Mouse (Mus musculus) small intestine, adult 2 months (tissue): ENCODE data around the gene Ccdc194.

Experiments used
- CTCF ChIP-seq: fragments of 200-500 bp; IDR thresholded peaks from 2 replicates; pipeline ENCODE4 v1.5.1; 2012; ENCODE audit warnings: low read depth, mild to moderate bottlenecking, control low read depth, inconsistent platforms, low read length, moderate library complexity, mixed read lengths; ENCODE audit not compliant: insufficient replicate concordance, insufficient read length; ENCODE audit errors: extremely low read depth
- POLR2A ChIP-seq: fragments of 200-500 bp; IDR thresholded peaks from 2 replicates; pipeline ENCODE4 v1.6.1; 2012; ENCODE audit warnings: low read depth, mild to moderate bottlenecking, control low read depth, inconsistent platforms, low read length, moderate library complexity

DNA sequence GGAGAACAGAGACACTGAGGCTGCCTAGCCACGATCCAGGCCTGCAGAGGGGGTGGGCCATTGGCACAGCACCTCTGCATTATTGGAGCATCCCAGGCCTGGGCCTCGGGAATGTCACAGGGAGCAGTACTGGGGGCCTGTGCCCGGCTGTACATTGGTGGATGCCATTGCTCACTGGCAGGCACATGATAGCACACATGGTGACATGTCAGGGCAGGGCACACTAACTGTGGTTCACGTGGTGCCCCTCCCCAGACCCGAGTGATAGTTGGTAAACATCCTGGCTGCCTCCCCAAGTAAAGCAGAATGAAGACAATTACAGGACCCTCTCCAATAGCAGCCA is 54.6 kb downstream of the Ccdc194 start:
- TF ChIP-seq CTCF (no peak), POLR2A (no peak)
